Mouse (Mus musculus) stomach, embryonic 15.5 days (tissue): ENCODE measurements around the gene Svs5. TPM values are rescaled to one million over a fixed set of nuclear protein-coding genes. Genes with fewer than 3 reads are reported as not detected.

Experiments used
- microRNA-seq: library from miRNA; unstranded; fragments of <30 nt; microRNA quantifications from one replicate; pipeline ENCODE4, GENCODE M21; 2016
- polyA plus RNA-seq: library from polyadenylated mRNA; unstranded; fragments of >200 nt; fragmentation: Nextera tagmentation; extraction: Ambion mirVana; gene quantifications from 2 replicates; pipeline ENCODE4 v1.2.1, GENCODE M21; 2015

Svs5 gene
- polyA plus RNA-seq, 1 experiment from 2014 or later = not detected

Small RNA genes lying within 50 kb of the gene (microRNA-seq; reads per million reads assigned to microRNA genes)
- not detected for gene Mir7678

Other genes starting within 250 kb of the Svs5 start
- gene Kcns1, start 161.6 kb upstream of the Svs5 start, polyA plus RNA-seq = 0.14 and 0.28 TPM in 2 replicates
- 0.70 and 2.6 TPM in 2 replicates for gene Wfdc5, start 150.0 kb upstream of the Svs5 start, polyA plus RNA-seq
- not detected in 2 replicates for gene Wfdc12, start 142.1 kb upstream of the Svs5 start, polyA plus RNA-seq
- gene Wfdc15a, start 132.6 kb upstream of the Svs5 start, polyA plus RNA-seq = not detected in 2 replicates
- 50.4 and 55.9 TPM in 2 replicates for gene Wfdc15b, start 111.1 kb upstream of the Svs5 start, polyA plus RNA-seq
- not detected in 2 replicates for gene Svs2, start 94.3 kb upstream of the Svs5 start, polyA plus RNA-seq
- gene Svs3b, start 76.1 kb upstream of the Svs5 start, polyA plus RNA-seq = not detected in 2 replicates
- not detected in 2 replicates for gene Svs4, start 54.3 kb upstream of the Svs5 start, polyA plus RNA-seq
- gene Svs3a, start 43.5 kb upstream of the Svs5 start, polyA plus RNA-seq = not detected in 2 replicates
- not detected in 2 replicates for gene Svs6, start 16.0 kb upstream of the Svs5 start, polyA plus RNA-seq
- gene Slpi, start 56.4 kb downstream of the Svs5 start, polyA plus RNA-seq = 5.2 and 12.0 TPM in 2 replicates
- gene Rbpjl, start 70.4 kb downstream of the Svs5 start, polyA plus RNA-seq = 49.2 and 72.3 TPM in 2 replicates
- gene Matn4, start 72.4 kb downstream of the Svs5 start, polyA plus RNA-seq = 12.4 and 14.7 TPM in 2 replicates
- gene Sdc4, start 111.1 kb downstream of the Svs5 start, polyA plus RNA-seq = 132 and 135 TPM in 2 replicates
- 60.6 and 61.8 TPM in 2 replicates for gene Sys1, start 124.2 kb downstream of the Svs5 start, polyA plus RNA-seq
- 17.9 and 18.1 TPM in 2 replicates for gene Gm20458, start 128.2 kb downstream of the Svs5 start, polyA plus RNA-seq
- gene Trp53tg5, start 141.0 kb downstream of the Svs5 start, polyA plus RNA-seq = 0.14 TPM in 1 of 2 replicates, not detected in the other
- gene Dbndd2, start 153.4 kb downstream of the Svs5 start, polyA plus RNA-seq = 6.5 and 10.4 TPM in 2 replicates
- gene Pigt, start 164.8 kb downstream of the Svs5 start, polyA plus RNA-seq = 67.0 and 67.5 TPM in 2 replicates
- 162 and 175 TPM in 2 replicates for gene Wfdc2, start 229.7 kb downstream of the Svs5 start, polyA plus RNA-seq
- gene Spint3, start 240.7 kb downstream of the Svs5 start, polyA plus RNA-seq = not detected in 2 replicates